Mouse (Mus musculus) MEL (cell line): ENCODE results near the gene Pbx4. TPM values are rescaled to one million over a fixed set of nuclear protein-coding genes. Genes with fewer than 3 reads are reported as not detected.

Source experiments
- DNase-seq: peaks from one replicate; pipeline ENCODE4 v3.0.0; 2011; ENCODE audit warnings: low read depth, low spot score
- H3K27ac ChIP-seq: 2 replicates; pipeline ENCODE4 v1.5.1; 2012; ENCODE audit warnings: low read depth, mild to moderate bottlenecking, control low read depth, low read length, moderate library complexity; ENCODE audit not compliant: control insufficient read depth
- H3K27me3 ChIP-seq, 2 experiments: fragments of 150-350 bp in 1 of 2; sonication (generic) in 1 of 2; 2 replicates each; pipeline ENCODE4 v1.6.1; 2012; ENCODE audit warnings: low read length in 2 of 2, mild to moderate bottlenecking in 2 of 2, improper control_type of control experiment in 1 of 2, moderate library complexity in 1 of 2; ENCODE audit not compliant: insufficient read depth in 2 of 2, control insufficient read depth in 1 of 2
- H3K36me3 ChIP-seq, 2 experiments: 2 replicates each; pipeline ENCODE4 v1.6.1; 2012 to 2014; ENCODE audit warnings: low read length in 2 of 2, improper control_type of control experiment in 1 of 2, inconsistent platforms in 1 of 2, mild to moderate bottlenecking in 1 of 2; ENCODE audit not compliant: insufficient read depth in 2 of 2, control insufficient read depth in 1 of 2
- H3K4me1 ChIP-seq, 2 experiments: fragments of 150-350 bp in 1 of 2; sonication (generic) in 1 of 2; 2 replicates each; pipeline ENCODE4 v1.6.1; 2012; ENCODE audit warnings: low read length in 2 of 2, improper control_type of control experiment in 1 of 2, mild to moderate bottlenecking in 1 of 2; ENCODE audit not compliant: insufficient read depth in 2 of 2, control insufficient read depth in 1 of 2
- H3K4me3 ChIP-seq, 2 experiments: fragments of 150-350 bp in 1 of 2; sonication (generic) in 1 of 2; 2 replicates each; pipeline ENCODE4 v1.5.1; 2012; ENCODE audit warnings: low read depth in 2 of 2, low read length in 2 of 2, mild to moderate bottlenecking in 2 of 2, moderate library complexity in 2 of 2, control low read depth in 1 of 2, improper control_type of control experiment in 1 of 2; ENCODE audit not compliant: control insufficient read depth in 1 of 2, insufficient read depth in 1 of 2
- H3K79me2 ChIP-seq: 2 replicates; pipeline ENCODE4 v1.6.1; 2012; ENCODE audit warnings: mild to moderate bottlenecking, low read length, moderate library complexity; ENCODE audit not compliant: control insufficient read depth, poor library complexity, insufficient read depth
- H3K9ac ChIP-seq: 2 replicates; pipeline ENCODE4 v1.6.1; 2012; ENCODE audit warnings: low read depth, mild to moderate bottlenecking, control low read depth, low read length, moderate library complexity; ENCODE audit not compliant: control insufficient read depth, poor library complexity, severe bottlenecking
- H3K9me3 ChIP-seq: fragments of 150-350 bp; sonication (generic); replicated peaks from 2 replicates; pipeline ENCODE4 v1.6.1; 2012; ENCODE audit warnings: mild to moderate bottlenecking, low read length, improper control_type of control experiment, moderate library complexity; ENCODE audit not compliant: insufficient read depth
- BHLHE40 ChIP-seq: IDR thresholded peaks from 2 replicates; pipeline ENCODE4 v1.6.1; 2012; ENCODE audit warnings: low read depth, mild to moderate bottlenecking, inconsistent platforms, low read length, improper control_type of control experiment, borderline replicate concordance
- CHD1 ChIP-seq: IDR thresholded peaks from 2 replicates; pipeline ENCODE4 v1.6.1; 2012; ENCODE audit warnings: low read depth, mild to moderate bottlenecking, inconsistent platforms, low read length, improper control_type of control experiment
- CHD2 ChIP-seq: IDR thresholded peaks from 2 replicates; pipeline ENCODE4 v1.6.1; 2011; ENCODE audit warnings: low read length, improper control_type of control experiment
- ELF1 ChIP-seq: IDR thresholded peaks from 2 replicates; pipeline ENCODE4 v1.6.1; 2014; ENCODE audit warnings: low read depth, mild to moderate bottlenecking, inconsistent platforms, low read length, improper control_type of control experiment, moderate library complexity
- EP300 ChIP-seq, 2 experiments: IDR thresholded peaks; 2 replicates each; pipeline ENCODE4 v1.6.1; 2011; ENCODE audit warnings: improper control_type of control experiment in 2 of 2, low read length in 2 of 2, low read depth in 1 of 2, mild to moderate bottlenecking in 1 of 2
- MAX ChIP-seq: IDR thresholded peaks from 2 replicates; pipeline ENCODE4 v1.6.1; 2011; ENCODE audit warnings: low read length, improper control_type of control experiment
- MXI1 ChIP-seq: IDR thresholded peaks from 2 replicates; pipeline ENCODE4 v1.6.1; 2011; ENCODE audit warnings: mild to moderate bottlenecking, low read depth, low read length, improper control_type of control experiment
- NELFE ChIP-seq: IDR thresholded peaks from 2 replicates; pipeline ENCODE4 v1.6.1; 2011; ENCODE audit warnings: low read depth, low read length, improper control_type of control experiment
- NRF1 ChIP-seq: IDR thresholded peaks from 2 replicates; pipeline ENCODE4 v1.6.1; 2014; ENCODE audit warnings: low read depth, mild to moderate bottlenecking, inconsistent platforms, low read length, improper control_type of control experiment, moderate library complexity; ENCODE audit not compliant: poor library complexity, insufficient read depth, severe bottlenecking
- POLR2A ChIP-seq, 2 experiments: IDR thresholded peaks; 2 replicates each; pipeline ENCODE4 v1.6.1; 2011 to 2012; ENCODE audit warnings: low read length in 2 of 2, mild to moderate bottlenecking in 2 of 2, control low read depth in 1 of 2, improper control_type of control experiment in 1 of 2, low read depth in 1 of 2, moderate library complexity in 1 of 2; ENCODE audit not compliant: control insufficient read depth in 1 of 2, insufficient read depth in 1 of 2, poor library complexity in 1 of 2
- POLR2AphosphoS2 ChIP-seq: IDR thresholded peaks from 2 replicates; pipeline ENCODE4 v1.6.1; 2011; ENCODE audit warnings: low read length, improper control_type of control experiment
- RCOR1 ChIP-seq: IDR thresholded peaks from 2 replicates; pipeline ENCODE4 v1.6.1; 2012; ENCODE audit warnings: low read depth, mild to moderate bottlenecking, inconsistent platforms, low read length, improper control_type of control experiment
- SMC3 ChIP-seq: IDR thresholded peaks from 2 replicates; pipeline ENCODE4 v1.6.1; 2011; ENCODE audit warnings: low read depth, low read length, improper control_type of control experiment
- USF1 ChIP-seq: IDR thresholded peaks from 2 replicates; pipeline ENCODE4 v1.6.1; 2014; ENCODE audit warnings: low read depth, mild to moderate bottlenecking, inconsistent platforms, low read length, improper control_type of control experiment, moderate library complexity
- USF2 ChIP-seq, 2 experiments: IDR thresholded peaks; 2 replicates each; pipeline ENCODE4 v1.6.1; 2011 to 2012; ENCODE audit warnings: improper control_type of control experiment in 2 of 2, low read length in 2 of 2, borderline replicate concordance in 1 of 2, inconsistent platforms in 1 of 2, low read depth in 1 of 2, mild to moderate bottlenecking in 1 of 2; ENCODE audit not compliant: insufficient read depth in 1 of 2
- ZNF384 ChIP-seq: IDR thresholded peaks from 2 replicates; pipeline ENCODE4 v1.6.1; 2012; ENCODE audit warnings: low read depth, mild to moderate bottlenecking, inconsistent platforms, low read length, improper control_type of control experiment
- polyA plus RNA-seq, 2 experiments: library from polyadenylated mRNA; stranded (reverse) in 1 of 2; unstranded in 1 of 2; fragments of >175 nt in 1 of 2; fragments of >200 nt in 1 of 2; gene quantifications; 2 replicates each; pipeline versions ENCODE4 v1.2.1 to v1.2.4; 2012; ENCODE audit warnings: low replicate concordance in 2 of 2, low read depth in 1 of 2; ENCODE audit not compliant: insufficient read length in 2 of 2, insufficient read depth in 1 of 2, missing spikeins in 1 of 2
- total RNA-seq: library from RNA; depleted of rRNA; stranded (reverse); fragments of 300-350 nt; gene quantifications from 2 replicates; pipeline ENCODE4 v1.2.3, GENCODE M21; 2012

Pbx4 gene
- total and polyA plus RNA-seq, 3 experiments = 9.3 to 15.6 TPM; not detected in 1

DNA sequence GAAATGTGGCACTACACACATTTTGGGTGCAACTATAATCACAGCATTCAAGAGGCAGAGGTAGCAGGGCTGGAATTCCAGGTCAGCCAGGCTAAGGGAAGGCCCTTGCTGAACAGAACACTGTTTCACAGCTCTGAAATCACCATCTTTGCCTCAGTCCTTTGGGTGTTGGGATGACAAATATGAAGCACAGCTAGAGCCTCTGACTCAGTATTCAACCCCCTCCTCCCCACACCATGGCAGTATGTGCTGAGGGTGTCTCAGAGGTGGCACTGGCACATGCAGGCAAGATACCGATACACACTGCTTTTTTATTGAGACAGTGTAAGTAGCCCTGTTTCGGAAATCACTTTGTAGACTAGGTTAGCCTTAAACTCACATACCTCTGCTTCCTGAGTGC lies 74.0 kb downstream of the Pbx4 start:
- H3K9me3 ChIP-seq = no peaks in the 10 kb centered on the region
- no peak overlapping the region for H3K9ac ChIP-seq
- peaks cover 13% of the 10 kb centered on the region for H3K79me2 ChIP-seq
- no peak for DNase-seq
- peaks cover 0 to 7% of the 10 kb centered on the region in 2 experiments; a peak in 3 of 4 replicates for H3K36me3 ChIP-seq
- H3K4me3 ChIP-seq = no peak overlapping the region
- no peaks in the 10 kb centered on the region for H3K27me3 ChIP-seq
- H3K27ac ChIP-seq = no peak overlapping the region
- H3K4me1 ChIP-seq = peaks cover 0 to 15% of the 10 kb centered on the region in 2 experiments; a peak in 2 of 4 replicates
- TF ChIP-seq EP300 (IDR thresholded peaks at IDR 0.05; ENCODE audit: low read depth in 1 of 2, low read length in 2 of 2) = no peak
- peak in 1 of 2 experiments; percentile 23; a peak in 1 of 4 replicates for TF ChIP-seq POLR2A (IDR thresholded peaks at IDR 0.05; ENCODE audit: control insufficient read depth in 1 of 2, insufficient read depth in 1 of 2, low read depth in 1 of 2, low read length in 2 of 2, poor library complexity in 1 of 2)
- TF ChIP-seq POLR2AphosphoS2 = peak; percentile 34; the same call in 1 of the 2 replicates

DNA sequence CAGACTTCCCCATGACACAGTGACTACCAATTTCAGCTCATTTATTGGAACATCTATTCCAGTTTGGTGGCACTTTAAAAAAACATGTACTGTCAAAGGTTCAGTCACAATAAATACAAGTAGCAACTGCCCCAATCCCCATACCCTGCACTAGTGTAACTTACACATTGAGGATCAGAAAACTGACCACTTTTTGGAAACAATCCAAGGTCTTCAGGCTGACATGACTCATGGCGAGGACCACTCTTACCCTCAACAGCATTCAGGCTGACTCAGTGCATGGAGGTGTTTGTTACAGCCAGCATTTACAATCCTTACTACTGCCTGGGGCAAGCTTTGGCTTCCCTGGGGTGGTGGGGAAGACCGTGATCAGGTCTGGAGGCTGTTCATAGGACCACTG lies 74.8 kb downstream of the Pbx4 start:
- TF ChIP-seq USF2 (IDR thresholded peaks at IDR 0.05; ENCODE audit: borderline replicate concordance in 1 of 2, insufficient read depth in 1 of 2, low read depth in 1 of 2, low read length in 2 of 2) (no peak), MAX (no peak), SMC3 (no peak), RCOR1 (no peak), USF1 (no peak), EP300 (IDR thresholded peaks at IDR 0.05; ENCODE audit: low read depth in 1 of 2, low read length in 2 of 2) (no peak), ELF1 (no peak), MXI1 (no peak), CHD1 (no peak), BHLHE40 (no peak), ZNF384 (no peak), NELFE (no peak), CHD2 (no peak), NRF1 (no peak)
- Histone ChIP-seq H3K27me3 (no peaks in the 10 kb centered on the region), H3K9me3 (no peaks in the 10 kb centered on the region), H3K79me2 (peaks cover 8% of the 10 kb centered on the region), H3K36me3 (peaks cover 0 to 7% of the 10 kb centered on the region in 2 experiments; a peak in 3 of 4 replicates), H3K4me3 (no peak overlapping the region), H3K4me1 (peaks cover 0 to 15% of the 10 kb centered on the region in 2 experiments; a peak in 2 of 4 replicates), H3K27ac (no peak overlapping the region), H3K9ac (no peak overlapping the region)
- DNase-seq = peak; percentile 35
